Mouse (Mus musculus): Measurements from ENCODE around the gene Tuft1.
"Not testable (repeated sequence)": the region's sequence is repeated elsewhere in the genome, so short reads cannot be mapped to it uniquely, and the experiment has no call there.

GRCm38 (mm10) chr3:94685989-94686772 lies 27.5 kb upstream of the Tuft1 start:
- TF ChIP-seq CTCF (IDR thresholded peaks at IDR 0.05; ENCODE audit: borderline replicate concordance, insufficient read depth, low read length); POLR2A (IDR thresholded peaks at IDR 0.05; ENCODE audit: low read depth, low read length): not testable (repeated sequence)

Measured in embryonic fibroblast, embryonic 13.5 days (primary cell).